Mouse (Mus musculus): ENCODE measurements around the gene Olfr205. TPM values are rescaled to one million over a fixed set of nuclear protein-coding genes. Genes with fewer than 3 reads are reported as not detected.

The Olfr205 gene
- not detected for polyA plus RNA-seq (2014; fragmentation: Illumina TruSeq; extraction: RNeasy Lipid Tissue Mini Kit (QIAGEN cat#74804); ENCODE audit: insufficient read depth, low read depth, low replicate concordance)

GRCm38 (mm10) chr16:59331038-59331437 is at the start of gene Olfr205:
Gene Olfr205 (minus strand): TSS chr16:59331138.

DNA sequence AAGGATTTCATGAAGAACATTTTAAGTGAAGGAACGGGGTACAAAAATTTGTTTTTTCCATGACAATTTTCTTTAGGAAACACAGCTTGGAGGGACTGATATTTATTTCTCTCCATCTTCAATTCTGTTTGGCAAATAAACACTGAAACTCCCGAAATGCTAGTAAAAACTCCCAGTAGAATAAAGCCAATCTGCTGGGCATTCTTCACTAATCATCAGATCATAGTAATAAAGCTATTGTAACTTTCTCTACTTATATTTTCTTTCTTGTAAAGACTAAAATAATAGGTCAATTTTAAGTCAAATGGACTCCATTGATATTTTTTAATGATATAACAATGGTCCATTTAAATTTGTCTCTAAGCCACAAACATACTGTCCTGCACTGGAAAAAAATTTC is 33.0 kb upstream of the Olfr205 start, which contains the start of gene Olfr209:
TSS of gene Olfr209 (minus strand) at position 101 of the 400 bp plus-strand sequence.

GRCm38 (mm10) chr16:59349146-59349545 is 18.2 kb upstream of the Olfr205 start, which contains the start of gene Olfr206:
Gene Olfr206 (minus strand): TSS chr16:59349246.

DNA sequence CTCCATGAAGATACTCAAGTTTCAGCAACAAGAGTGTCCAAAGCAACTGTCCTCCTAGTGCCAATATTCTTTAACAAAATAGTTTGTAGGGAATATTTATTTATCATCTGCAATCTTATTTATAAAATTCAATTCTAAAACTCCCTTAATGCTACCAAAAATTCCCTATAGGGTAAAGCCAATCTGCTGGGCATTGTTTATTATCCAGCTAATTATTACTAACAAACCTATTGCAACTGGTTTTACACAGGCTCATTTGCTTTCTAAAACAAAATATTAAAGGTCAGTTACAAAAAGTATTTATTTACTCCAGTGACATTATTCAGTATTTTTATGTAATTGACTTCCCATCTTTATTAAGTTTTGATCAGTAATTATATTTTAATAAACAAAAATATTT is 12.8 kb downstream of the Olfr205 start, which contains the start of gene Olfr204:
TSS of gene Olfr204 (minus strand) at position 101 of the 400 bp plus-strand sequence.

DNA sequence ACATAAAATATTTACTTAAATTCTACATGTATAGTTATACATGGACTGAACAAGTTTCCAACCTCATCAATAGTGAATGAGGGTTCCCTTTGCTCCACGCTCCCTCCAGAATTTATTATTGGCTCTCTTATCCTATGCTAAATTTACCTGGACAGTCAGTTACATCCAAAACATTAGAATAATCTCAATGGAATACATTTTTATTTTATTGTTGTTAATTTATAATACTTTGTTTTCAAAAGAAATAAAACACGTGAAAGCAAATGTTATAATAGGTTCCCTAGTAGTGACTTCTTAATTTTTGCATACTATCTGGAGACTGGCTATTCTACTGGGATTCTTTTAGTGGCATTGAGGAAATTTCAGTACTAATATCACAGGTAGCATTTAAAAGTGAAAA is 32.4 kb downstream of the Olfr205 start, which contains the start of gene Olfr203:
TSS of gene Olfr203 (plus strand) at position 301 of the 400 bp plus-strand sequence.

DNA sequence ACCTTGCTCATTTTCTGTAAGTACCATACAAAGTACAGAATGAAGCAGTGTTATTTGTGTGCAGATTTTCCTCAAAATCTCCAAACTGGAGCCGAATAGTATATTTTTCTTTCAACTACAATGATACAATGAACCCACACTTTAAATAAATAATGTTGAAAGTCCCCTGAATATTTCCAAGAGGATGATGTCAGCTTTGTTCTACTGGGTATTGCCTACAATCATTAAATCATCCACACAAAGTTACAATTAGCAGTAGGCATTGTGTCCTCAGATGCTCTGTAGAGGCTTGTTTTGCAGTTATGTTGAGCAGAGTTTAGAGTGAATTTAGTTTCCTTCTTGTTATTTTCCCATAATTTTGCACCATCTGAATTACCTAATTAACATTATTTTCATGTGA is 44.2 kb downstream of the Olfr205 start, which contains the start of gene Olfr202:
TSS of gene Olfr202 (minus strand) at position 101 of the 400 bp plus-strand sequence.

Other genes starting within 250 kb of the Olfr205 start
- gene Olfr191, start 241.3 kb downstream of the Olfr205 start, polyA plus RNA-seq (2014; fragmentation: Illumina TruSeq; extraction: RNeasy Lipid Tissue Mini Kit (QIAGEN cat#74804); ENCODE audit: insufficient read depth, low read depth, low replicate concordance) = not detected
- gene Olfr193, start 219.3 kb downstream of the Olfr205 start, polyA plus RNA-seq (2014; fragmentation: Illumina TruSeq; extraction: RNeasy Lipid Tissue Mini Kit (QIAGEN cat#74804); ENCODE audit: insufficient read depth, low read depth, low replicate concordance) = not detected
- not detected for gene Olfr194, start 210.1 kb downstream of the Olfr205 start, polyA plus RNA-seq (2014; fragmentation: Illumina TruSeq; extraction: RNeasy Lipid Tissue Mini Kit (QIAGEN cat#74804); ENCODE audit: insufficient read depth, low read depth, low replicate concordance)
- gene Olfr195, start 184.1 kb downstream of the Olfr205 start, polyA plus RNA-seq (2014; fragmentation: Illumina TruSeq; extraction: RNeasy Lipid Tissue Mini Kit (QIAGEN cat#74804); ENCODE audit: insufficient read depth, low read depth, low replicate concordance) = not detected
- gene Olfr196, start 160.7 kb downstream of the Olfr205 start, polyA plus RNA-seq (2014; fragmentation: Illumina TruSeq; extraction: RNeasy Lipid Tissue Mini Kit (QIAGEN cat#74804); ENCODE audit: insufficient read depth, low read depth, low replicate concordance) = not detected
- not detected for gene Olfr198, start 127.6 kb downstream of the Olfr205 start, polyA plus RNA-seq (2014; fragmentation: Illumina TruSeq; extraction: RNeasy Lipid Tissue Mini Kit (QIAGEN cat#74804); ENCODE audit: insufficient read depth, low read depth, low replicate concordance)
- not detected for gene Olfr199, start 111.4 kb downstream of the Olfr205 start, polyA plus RNA-seq (2014; fragmentation: Illumina TruSeq; extraction: RNeasy Lipid Tissue Mini Kit (QIAGEN cat#74804); ENCODE audit: insufficient read depth, low read depth, low replicate concordance)
- gene Olfr201, start 58.5 kb downstream of the Olfr205 start, polyA plus RNA-seq (2014; fragmentation: Illumina TruSeq; extraction: RNeasy Lipid Tissue Mini Kit (QIAGEN cat#74804); ENCODE audit: insufficient read depth, low read depth, low replicate concordance) = not detected
- not detected for gene Olfr202, start 44.3 kb downstream of the Olfr205 start, polyA plus RNA-seq (2014; fragmentation: Illumina TruSeq; extraction: RNeasy Lipid Tissue Mini Kit (QIAGEN cat#74804); ENCODE audit: insufficient read depth, low read depth, low replicate concordance)
- not detected for gene Olfr203, start 32.3 kb downstream of the Olfr205 start, polyA plus RNA-seq (2014; fragmentation: Illumina TruSeq; extraction: RNeasy Lipid Tissue Mini Kit (QIAGEN cat#74804); ENCODE audit: insufficient read depth, low read depth, low replicate concordance)
- gene Olfr204, start 12.9 kb downstream of the Olfr205 start, polyA plus RNA-seq (2014; fragmentation: Illumina TruSeq; extraction: RNeasy Lipid Tissue Mini Kit (QIAGEN cat#74804); ENCODE audit: insufficient read depth, low read depth, low replicate concordance) = not detected
- not detected for gene Olfr206, start 18.1 kb upstream of the Olfr205 start, polyA plus RNA-seq (2014; fragmentation: Illumina TruSeq; extraction: RNeasy Lipid Tissue Mini Kit (QIAGEN cat#74804); ENCODE audit: insufficient read depth, low read depth, low replicate concordance)
- not detected for gene Olfr209, start 32.9 kb upstream of the Olfr205 start, polyA plus RNA-seq (2014; fragmentation: Illumina TruSeq; extraction: RNeasy Lipid Tissue Mini Kit (QIAGEN cat#74804); ENCODE audit: insufficient read depth, low read depth, low replicate concordance)
- gene Gabrr3, start 76.2 kb upstream of the Olfr205 start, polyA plus RNA-seq (2014; fragmentation: Illumina TruSeq; extraction: RNeasy Lipid Tissue Mini Kit (QIAGEN cat#74804); ENCODE audit: insufficient read depth, low read depth, low replicate concordance) = not detected
- 10.7 TPM for gene Riox2, start 140.6 kb upstream of the Olfr205 start, polyA plus RNA-seq (2014; fragmentation: Illumina TruSeq; extraction: RNeasy Lipid Tissue Mini Kit (QIAGEN cat#74804); ENCODE audit: insufficient read depth, low read depth, low replicate concordance)

Measured in lung, adult 10 weeks (tissue).